Mouse (Mus musculus) testis, adult 2 months (tissue): Measurements from ENCODE around the gene Orm1.

Experiments used
- CTCF ChIP-seq: fragments of 200-500 bp; IDR thresholded peaks from 2 replicates; pipeline ENCODE4 v1.5.1; 2012; ENCODE audit warnings: low read depth, mild to moderate bottlenecking, inconsistent platforms, low read length, moderate library complexity; ENCODE audit not compliant: control insufficient read depth, insufficient read depth, insufficient replicate concordance
- POLR2A ChIP-seq: fragments of 200-500 bp; IDR thresholded peaks from 2 replicates; pipeline ENCODE4 v1.6.1; 2012; ENCODE audit warnings: low read depth, mild to moderate bottlenecking, inconsistent platforms, low read length, moderate library complexity; ENCODE audit not compliant: control insufficient read depth

DNA sequence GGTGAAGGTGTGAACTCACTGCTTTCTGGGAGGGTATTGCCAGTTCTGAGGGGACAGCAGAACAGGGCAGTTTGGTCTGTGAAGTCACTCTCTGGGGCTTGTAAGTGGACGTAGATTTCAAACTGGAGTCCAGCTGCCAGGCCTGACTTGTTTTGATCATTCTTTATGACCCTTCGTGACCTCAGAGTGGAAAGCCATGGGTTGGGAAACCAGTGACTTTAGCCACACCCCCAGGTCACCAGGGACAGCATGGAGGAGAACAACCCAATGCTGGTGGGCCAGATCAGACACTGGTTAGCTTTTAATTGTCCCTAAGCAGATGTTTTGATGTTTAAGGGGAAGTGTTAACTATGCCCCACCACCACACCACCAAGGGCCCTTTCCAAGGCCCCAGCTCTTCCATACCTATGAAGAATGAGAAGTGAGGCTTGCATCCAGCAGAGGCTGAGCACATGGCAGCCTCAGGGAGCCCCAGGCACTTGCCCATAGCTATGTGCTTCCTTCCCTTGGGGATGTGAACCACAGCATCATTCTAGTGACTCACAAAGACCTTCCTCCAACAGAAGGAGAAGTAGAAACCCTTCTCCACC lies 12.7 kb downstream of the Orm1 start:
- TF ChIP-seq CTCF, result no peak
- no peak for TF ChIP-seq POLR2A
